Mouse (Mus musculus) spleen, adult 2 months (tissue): Measurements from ENCODE around the gene Rpl12. TPM values are rescaled to one million over a fixed set of nuclear protein-coding genes. Genes with fewer than 3 reads are reported as not detected.

Experiments used
- DNase-seq, 2 experiments: peaks; one replicate each; pipeline versions ENCODE4 v3.0.0 to v3.0.0-alpha.2; 2012 to 2021; ENCODE audit warnings: low spot score in 2 of 2, low read depth in 1 of 2
- H3K27ac ChIP-seq: fragments of 200-500 bp; 2 replicates; pipeline ENCODE4 v1.5.1; 2012; ENCODE audit warnings: low read length, inconsistent platforms; ENCODE audit not compliant: insufficient read depth
- H3K27me3 ChIP-seq: fragments of 200-500 bp; 2 replicates; pipeline ENCODE4 v1.6.1; 2012; ENCODE audit warnings: mild to moderate bottlenecking, moderate library complexity, low read length, inconsistent platforms; ENCODE audit not compliant: control insufficient read depth, insufficient read depth
- H3K36me3 ChIP-seq: fragments of 200-500 bp; 2 replicates; pipeline ENCODE4 v1.6.1; 2012; ENCODE audit warnings: mild to moderate bottlenecking, low read length, inconsistent platforms; ENCODE audit not compliant: control insufficient read depth, insufficient read depth
- H3K4me1 ChIP-seq: fragments of 200-500 bp; 2 replicates; pipeline ENCODE4 v1.6.1; 2011; ENCODE audit warnings: inconsistent platforms; ENCODE audit not compliant: control insufficient read depth, insufficient read depth, insufficient read length
- H3K4me3 ChIP-seq: fragments of 200-500 bp; 2 replicates; pipeline ENCODE4 v1.5.1; 2011; ENCODE audit warnings: mild to moderate bottlenecking, inconsistent platforms; ENCODE audit not compliant: insufficient read depth, insufficient read length; ENCODE audit errors: extremely low read depth
- CTCF ChIP-seq: fragments of 200-500 bp; IDR thresholded peaks from 2 replicates; pipeline ENCODE4 v1.5.1; 2011; ENCODE audit warnings: mild to moderate bottlenecking, inconsistent platforms; ENCODE audit not compliant: insufficient read depth, insufficient read length, insufficient replicate concordance; ENCODE audit errors: extremely low read depth
- POLR2A ChIP-seq: fragments of 200-500 bp; IDR thresholded peaks from 2 replicates; pipeline ENCODE4 v1.6.1; 2011; ENCODE audit warnings: low read depth, low read length, inconsistent platforms
- WGBS: fragments of 180-500 bp; shearing (Covaris S2); methylation state at CpG from one replicate; pipeline ENCODE4 v1.1.7; 2018; 5-methylcytosine and 5-hydroxymethylcytosine counted together
- polyA plus RNA-seq: library from polyadenylated mRNA; depleted of rRNA; stranded (reverse); fragments of >200 nt; gene quantifications from 2 replicates; pipeline ENCODE4 v1.2.3, GENCODE M21; 2012

Rpl12 gene
- polyA plus RNA-seq, 1 experiment, result 627 TPM

DNA sequence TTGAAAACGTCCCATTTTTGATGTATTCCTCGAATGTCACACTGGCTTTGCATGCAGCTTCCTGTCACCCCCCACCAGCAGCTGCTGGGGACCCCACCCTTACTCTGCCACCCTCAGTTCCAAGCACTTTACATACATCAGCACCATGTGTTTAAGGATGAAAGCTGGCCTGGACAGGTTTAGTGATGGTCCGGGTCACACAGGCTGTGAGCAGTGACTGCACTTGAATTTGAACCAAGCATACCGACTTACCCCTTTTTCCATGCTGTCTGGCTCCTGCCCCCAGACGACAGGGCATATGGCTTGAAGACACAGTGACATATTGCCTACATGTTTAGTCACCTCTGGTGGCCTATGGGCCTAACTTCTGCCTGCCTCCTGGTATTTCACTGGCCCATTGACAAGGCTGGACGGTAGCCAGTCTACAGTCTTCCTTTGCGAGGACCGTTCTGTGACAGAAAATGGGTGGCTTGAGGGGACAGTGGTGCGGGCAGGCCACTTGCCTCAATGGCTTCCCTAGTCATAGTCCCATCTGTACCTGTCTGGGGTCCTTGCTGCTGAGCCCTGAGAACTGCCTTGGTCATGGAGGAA is 6.8 kb downstream of the Rpl12 start:
- no peak overlapping the region for H3K27ac ChIP-seq
- no peak for DNase-seq
- H3K27me3 ChIP-seq, result no peaks in the 10 kb centered on the region
- no peak overlapping the region for H3K4me3 ChIP-seq
- 79% methylated on average over 9 of the region's 9 CpGs for WGBS
- H3K36me3 ChIP-seq, result peaks cover 10% of the 10 kb centered on the region
- peaks cover 8% of the 10 kb centered on the region; the same call in 1 of the 2 replicates for H3K4me1 ChIP-seq
- no peak for TF ChIP-seq CTCF
- TF ChIP-seq POLR2A, result no peak

DNA sequence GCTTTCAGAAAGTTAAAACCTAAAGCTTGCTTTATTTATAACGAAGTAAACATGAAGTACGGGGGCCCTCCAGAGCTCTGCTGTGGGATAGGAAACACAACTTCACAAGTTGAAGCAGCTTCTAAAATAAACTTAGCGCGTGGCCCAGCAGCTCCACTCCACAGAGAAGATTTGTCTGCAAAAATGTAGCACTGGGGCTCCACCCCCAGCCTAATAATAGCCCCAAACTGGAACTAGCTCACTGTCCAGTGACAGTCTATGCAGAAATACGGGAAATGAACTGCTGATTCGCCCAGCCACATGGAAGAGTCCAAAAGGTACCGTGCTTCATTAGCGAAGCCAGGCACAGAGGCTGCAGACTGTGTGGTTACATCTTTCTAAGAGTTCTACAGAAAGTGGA is 8.0 kb downstream of the Rpl12 start:
- no peak for DNase-seq
- Histone ChIP-seq H3K36me3 (peaks cover 4% of the 10 kb centered on the region; the same call in 1 of the 2 replicates), H3K27ac (no peak overlapping the region), H3K27me3 (no peaks in the 10 kb centered on the region), H3K4me3 (no peak overlapping the region), H3K4me1 (peaks cover 8% of the 10 kb centered on the region; the same call in 1 of the 2 replicates)
- no peak for TF ChIP-seq POLR2A
- no peak for TF ChIP-seq CTCF
- WGBS, result 71% methylated on average over 8 of the region's 8 CpGs

DNA sequence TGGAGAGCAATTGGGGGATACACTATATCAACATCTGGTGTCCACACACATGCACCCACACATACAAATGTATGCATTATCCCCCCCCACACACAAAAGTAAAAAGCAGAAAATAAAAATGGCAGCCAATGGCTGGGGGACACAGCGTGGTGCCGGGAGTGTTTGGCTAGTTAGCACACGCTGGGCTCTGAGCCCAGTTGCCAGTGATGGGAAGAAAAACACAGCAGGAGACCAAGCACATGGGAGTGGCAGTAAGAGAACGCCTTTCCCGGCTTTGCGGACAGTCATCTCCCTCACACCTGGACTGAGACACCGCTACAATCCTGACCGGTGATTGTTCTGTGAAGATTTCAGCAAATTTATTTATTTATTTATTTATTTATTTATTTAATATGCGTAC is 9.9 kb downstream of the Rpl12 start:
- 90% methylated on average over 9 of the region's 9 CpGs for WGBS
- TF ChIP-seq POLR2A (no peak), CTCF (no peak)
- H3K4me1 ChIP-seq, result peaks cover 5% of the 10 kb centered on the region; the same call in 1 of the 2 replicates

DNA sequence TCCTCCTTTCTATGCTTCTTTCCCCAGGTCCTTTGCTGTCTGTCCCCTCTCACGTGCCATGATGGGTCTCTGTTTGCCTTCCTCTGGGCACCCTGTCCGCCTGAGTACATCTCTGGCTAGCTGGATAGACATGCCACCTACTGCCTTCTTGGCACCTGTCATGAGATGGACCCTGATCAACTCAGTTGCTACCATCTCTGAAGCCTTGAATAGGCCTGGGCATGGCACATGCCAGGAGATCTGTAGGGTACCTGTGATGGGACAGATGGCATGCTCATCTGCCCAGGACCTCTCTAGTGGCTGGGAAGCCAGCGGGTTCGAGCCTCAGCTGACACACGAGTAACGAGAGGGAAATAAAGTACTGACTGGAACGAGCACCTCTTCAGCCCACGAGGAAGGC is 12.9 kb downstream of the Rpl12 start:
- H3K4me3 ChIP-seq, result no peak overlapping the region
- H3K4me1 ChIP-seq, result no peaks in the 10 kb centered on the region
- H3K27ac ChIP-seq, result no peak overlapping the region
- WGBS, result 90% methylated on average over 8 of the region's 8 CpGs
- H3K27me3 ChIP-seq, result no peaks in the 10 kb centered on the region
- 0 out of 2 replicates have a peak, but pooled peaks cover 1% of the 10 kb centered on the region for H3K36me3 ChIP-seq
- DNase-seq, result no peak
- TF ChIP-seq CTCF, result no peak
- TF ChIP-seq POLR2A, result no peak

More for the DNA sequence above, 9.9 kb downstream of the Rpl12 start:
- 0 out of 2 replicates have a peak, but pooled peaks cover 1% of the 10 kb centered on the region for H3K36me3 ChIP-seq
- no peak overlapping the region for H3K4me3 ChIP-seq
- no peaks in the 10 kb centered on the region for H3K27me3 ChIP-seq
- no peak for DNase-seq
- no peak overlapping the region for H3K27ac ChIP-seq

DNA sequence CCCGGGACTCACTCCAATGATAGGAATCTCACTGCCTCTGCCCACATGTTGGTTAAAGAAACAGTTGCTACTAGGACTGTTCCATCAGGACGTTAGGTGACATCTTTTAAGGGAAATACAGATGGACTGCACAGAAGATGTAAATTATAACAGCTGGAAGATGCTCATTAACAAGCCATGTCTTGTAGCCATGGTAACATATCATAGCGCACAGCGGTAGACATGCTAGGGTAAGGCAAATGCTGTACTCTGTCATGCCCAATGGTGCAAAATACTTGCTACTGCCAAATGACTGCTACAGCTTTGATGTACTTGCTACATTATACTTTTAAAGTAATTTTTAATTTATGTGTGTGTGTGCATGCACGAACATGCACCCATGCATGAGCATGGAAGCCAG is 15.8 kb downstream of the Rpl12 start:
- no peak for TF ChIP-seq POLR2A
- TF ChIP-seq CTCF, result no peak
- H3K27me3 ChIP-seq, result no peaks in the 10 kb centered on the region
- DNase-seq, result no peak

DNA sequence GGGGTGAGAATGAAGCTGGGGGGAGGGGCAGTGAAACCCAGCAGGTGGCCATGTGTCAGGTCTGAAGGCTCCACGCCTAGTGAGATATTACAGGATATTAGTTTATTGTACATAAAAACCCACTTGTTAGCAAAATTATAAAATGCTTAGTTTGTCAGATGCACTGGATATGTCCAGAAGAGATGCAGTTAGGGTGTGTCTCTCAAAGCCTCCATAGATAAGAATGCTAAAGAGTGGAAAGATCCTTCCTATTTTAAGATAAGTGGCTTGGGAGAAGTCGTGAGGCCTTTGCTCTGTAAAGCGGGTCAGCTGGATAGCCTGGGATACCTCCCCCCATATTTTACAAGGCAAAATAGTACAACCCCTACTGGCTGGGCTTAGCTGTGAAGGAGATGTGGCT is 17.3 kb downstream of the Rpl12 start:
- Histone ChIP-seq H3K4me1 (peaks cover 8% of the 10 kb centered on the region), H3K27ac (no peak overlapping the region)

More for the DNA sequence above, 15.8 kb downstream of the Rpl12 start:
- H3K4me3 ChIP-seq, result no peak overlapping the region
- H3K4me1 ChIP-seq, result peaks cover 8% of the 10 kb centered on the region
- WGBS, result 86% methylated on average over 5 of the region's 5 CpGs
- no peak overlapping the region for H3K27ac ChIP-seq
- H3K36me3 ChIP-seq, result 0 out of 2 replicates have a peak, but pooled peaks cover 1% of the 10 kb centered on the region

DNA sequence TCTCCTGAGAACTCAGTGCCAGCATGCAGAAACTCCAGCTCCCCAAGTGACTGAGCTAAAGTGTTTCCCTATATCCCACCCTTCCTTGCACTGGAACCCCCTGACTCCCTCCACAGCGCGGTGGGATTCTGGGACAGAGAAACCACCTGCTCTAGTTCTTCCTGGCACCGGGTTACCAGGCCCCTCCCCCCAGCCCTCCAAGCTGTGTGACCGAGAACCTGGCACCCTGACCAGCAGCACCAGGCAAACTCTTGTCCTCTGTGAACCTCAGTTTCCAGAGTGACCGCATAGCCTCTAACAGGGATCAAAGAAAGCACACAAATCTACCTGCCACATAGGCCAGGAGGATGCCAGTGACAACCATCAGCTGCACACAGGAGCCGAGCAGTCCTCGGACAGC is 18.3 kb downstream of the Rpl12 start:
- H3K27ac ChIP-seq, result no peak overlapping the region
- H3K4me3 ChIP-seq, result no peak overlapping the region
- H3K27me3 ChIP-seq, result no peaks in the 10 kb centered on the region
- no peaks in the 10 kb centered on the region for H3K36me3 ChIP-seq
- 87% methylated on average over 7 of the region's 7 CpGs for whole genome bisulfite sequencing
- no peak for DNase-seq
- peaks cover 8% of the 10 kb centered on the region for H3K4me1 ChIP-seq
- TF ChIP-seq CTCF (no peak), POLR2A (no peak)

More for the DNA sequence above, 17.3 kb downstream of the Rpl12 start:
- Histone ChIP-seq H3K36me3 (0 out of 2 replicates have a peak, but pooled peaks cover 1% of the 10 kb centered on the region), H3K27me3 (no peaks in the 10 kb centered on the region), H3K4me3 (no peak overlapping the region)
- WGBS, result 76% methylated on average over 3 of the region's 3 CpGs
- no peak for DNase-seq
- no peak for TF ChIP-seq POLR2A
- no peak for TF ChIP-seq CTCF
